Mouse (Mus musculus): Measurements from ENCODE around the gene Pigq.

DNA sequence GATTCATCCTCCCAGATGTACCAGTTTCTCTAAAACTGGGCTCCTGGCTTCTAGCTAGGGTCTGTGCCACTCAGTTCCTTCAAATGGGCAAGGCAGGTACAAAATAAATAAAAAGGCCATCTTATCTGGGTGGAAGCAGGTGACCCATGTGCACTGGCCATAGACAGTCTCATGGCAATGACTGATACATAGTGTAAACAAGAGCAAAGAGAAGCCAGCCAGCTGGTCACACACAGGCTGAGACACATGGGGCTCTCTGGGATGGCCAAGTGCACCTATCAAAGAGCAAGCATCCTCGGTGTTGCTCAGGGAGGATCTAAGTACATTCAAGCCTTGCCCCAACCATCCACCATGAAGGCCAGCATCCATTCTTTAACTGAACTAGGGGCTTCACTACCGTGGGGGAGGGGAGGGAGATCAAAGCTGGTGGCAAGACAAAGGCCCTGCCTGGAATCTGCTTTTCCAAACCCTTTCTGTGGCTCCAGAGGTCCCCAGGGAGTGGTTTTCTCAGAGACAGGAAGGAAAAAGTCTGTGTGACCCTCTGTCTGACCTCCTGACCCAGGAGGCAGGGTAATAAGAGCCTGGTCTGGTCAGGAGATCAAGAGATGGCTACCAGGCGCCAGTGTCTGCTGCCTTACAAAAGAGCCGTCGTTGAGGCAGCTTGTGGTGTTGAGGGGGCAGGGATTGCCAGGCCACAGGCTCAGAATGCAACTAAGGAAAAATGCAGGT, 63.7 kb downstream of the Pigq start:
- TF ChIP-seq CTCF (IDR thresholded peaks at IDR 0.05; ENCODE audit: borderline replicate concordance, extremely low read depth, insufficient read depth, insufficient read length) (no peak), POLR2A (IDR thresholded peaks at IDR 0.05; ENCODE audit: borderline replicate concordance, extremely low read depth, insufficient read depth, insufficient read length, poor library complexity, severe bottlenecking) (no peak)
